24 mouse cellular contexts compared by ENCODE assay signal in the genomic region with DNA sequence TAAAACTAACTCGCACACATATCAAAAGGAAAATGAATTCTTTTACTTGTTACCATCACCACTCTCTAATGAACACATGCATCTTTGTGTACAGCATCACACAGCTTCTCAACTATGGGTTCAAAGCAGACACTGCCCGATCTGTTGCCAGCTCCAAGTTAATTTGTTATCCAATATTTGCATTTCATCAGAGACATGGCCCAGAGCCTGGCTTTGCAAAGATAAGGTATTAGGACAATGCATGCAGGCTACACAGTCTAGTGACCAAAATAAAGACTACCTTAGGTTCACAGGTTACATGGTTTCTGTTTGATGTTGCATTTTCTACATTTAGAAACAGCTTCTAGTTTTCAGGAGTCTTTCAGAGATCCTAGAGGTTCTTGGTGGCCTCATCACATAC.
A peak's percentile ranks its signal among the peaks of the same experiment; 100 is the strongest.
DNase-seq lines count a peak whose midpoint lies in the region; ATAC-seq and TF ChIP-seq lines count a peak whose summit lies in the region.
"Had no signal": no experiment of that assay in that cellular context is flagged by ENCODE, and none has a peak within 500 bp of the region (broad histone marks: within the 10 kb centered on the region; RNA-seq: fewer than 3 reads in every experiment).

No protein-coding gene starts in this region.

- 0 out of 2 replicates have a peak, but pooled peaks cover 4% of the 10 kb centered on the region for H3K9me3 ChIP-seq in liver, embryonic 13.5 days (replicated peaks)
- peaks cover 4% of the 10 kb centered on the region; the same call in 1 of the 2 replicates for H3K9me3 ChIP-seq in liver, postnatal 0 days (ENCODE audit: low read length)
- H3K9me3 ChIP-seq: embryonic facial prominence, embryonic 15.5 days; heart, embryonic 10.5 days had no signal

- WGBS in lung, adult 2 months: 60% methylated on average over 2 of the region's 2 CpGs
- 22% methylated on average over 2 of the region's 2 CpGs for WGBS in liver, adult 2 months
- 45% methylated on average over 2 of the region's 2 CpGs for WGBS in liver, embryonic 13.5 days (ENCODE audit: insufficient replicate concordance)
- 52% methylated on average over 2 of the region's 2 CpGs for WGBS in liver, postnatal 0 days (ENCODE audit: insufficient replicate concordance)

- no peak overlapping the region for H3K4me3 ChIP-seq in lung, adult 2 months (replicated peaks; ENCODE audit: extremely low read depth, low read depth, low read length)
- H3K4me3 ChIP-seq in liver, adult 2 months (ENCODE audit: insufficient read depth, low read depth, low read length): no peak overlapping the region
- no peak overlapping the region for H3K4me3 ChIP-seq in liver, embryonic 13.5 days (replicated peaks)
- no peak overlapping the region for H3K4me3 ChIP-seq in liver, postnatal 0 days (ENCODE audit: low read depth, low read length)
- H3K4me3 ChIP-seq: embryonic facial prominence, embryonic 15.5 days; erythroblast, embryonic 14.5 days; forebrain, embryonic 10.5 days; gastrocnemius, adult 2 months; heart, embryonic 10.5 days had no signal

- H3K36me3 ChIP-seq in liver, adult 2 months (ENCODE audit: control insufficient read depth, insufficient read depth, low read length): no peaks in the 10 kb centered on the region
- no peaks in the 10 kb centered on the region for H3K36me3 ChIP-seq in liver, embryonic 13.5 days
- H3K36me3 ChIP-seq in liver, postnatal 0 days (replicated peaks; ENCODE audit: insufficient read depth, low read length): no peaks in the 10 kb centered on the region
- H3K36me3 ChIP-seq: embryonic facial prominence, embryonic 15.5 days; forebrain, embryonic 10.5 days; heart, embryonic 10.5 days had no signal

- no peaks in the 10 kb centered on the region for H3K79me2 ChIP-seq in liver, adult 2 months (ENCODE audit: control insufficient read depth, insufficient read depth, low read length)

- TF ChIP-seq CTCF in lung, adult 2 months (IDR thresholded peaks at IDR 0.05; ENCODE audit: insufficient read depth, low read length): no peak
- TF ChIP-seq CTCF in liver, adult 2 months (IDR thresholded peaks at IDR 0.05; ENCODE audit: low read depth, low read length): no peak
- TF ChIP-seq CTCF in liver, postnatal 0 days (IDR thresholded peaks at IDR 0.05; ENCODE audit: low read depth): no peak

- no peak overlapping the region for H3K27ac ChIP-seq in liver, adult 2 months (replicated peaks; ENCODE audit: insufficient read depth, low read depth, low read length)
- no peak overlapping the region for H3K27ac ChIP-seq in liver, embryonic 13.5 days
- peak overlapping the region; percentile 41; the same call in 1 of the 2 replicates for H3K27ac ChIP-seq in liver, postnatal 0 days (ENCODE audit: low read depth)
- H3K27ac ChIP-seq: embryonic facial prominence, embryonic 15.5 days; forebrain, embryonic 10.5 days; gastrocnemius, adult 2 months; heart, embryonic 10.5 days; hindbrain, embryonic 14.5 days had no signal

- TF ChIP-seq POLR2A in lung, adult 2 months (IDR thresholded peaks at IDR 0.05; ENCODE audit: borderline replicate concordance, extremely low read depth, low read depth, low read length): no peak
- no peak for TF ChIP-seq POLR2A in liver, adult 2 months (IDR thresholded peaks at IDR 0.05; ENCODE audit: extremely low read depth, insufficient read depth, low read length)

- TF ChIP-seq EP300 in liver, postnatal 0 days (IDR thresholded peaks at IDR 0.05; ENCODE audit: low read depth): no peak

- H3K4me1 ChIP-seq in lung, adult 2 months (ENCODE audit: control insufficient read depth, insufficient read depth, low read length): no peaks in the 10 kb centered on the region
- H3K4me1 ChIP-seq in liver, adult 2 months (ENCODE audit: control insufficient read depth, insufficient read depth, low read length): peaks cover 8% of the 10 kb centered on the region; the same call in 1 of the 2 replicates
- H3K4me1 ChIP-seq in liver, embryonic 13.5 days (replicated peaks): no peaks in the 10 kb centered on the region
- 0 out of 2 replicates have a peak, but pooled peaks cover 8% of the 10 kb centered on the region for H3K4me1 ChIP-seq in liver, postnatal 0 days (ENCODE audit: insufficient read depth)
- H3K4me1 ChIP-seq: embryonic facial prominence, embryonic 15.5 days; forebrain, embryonic 10.5 days; heart, embryonic 10.5 days had no signal

- DNase-seq in lung, postnatal 14 days: peak; percentile 4
- no peak for DNase-seq in lung, adult 2 months
- peak; percentile 93 for DNase-seq in liver, adult 2 months (ENCODE audit: extremely low read depth, low read depth, low spot score)
- DNase-seq in liver, embryonic 13.5 days: no peak
- peak; percentile 43 for DNase-seq in liver, postnatal 0 days
- no peak for DNase-seq in kidney, postnatal 10 days
- DNase-seq in adrenal gland, adult 8-10 months: no peak
- DNase-seq: cerebellum, adult 11 months; cerebellum, adult 8-10 months; cerebellum, postnatal 14 days; embryo, embryonic 11 days; gastrocnemius, adult 2 months; gastrocnemius, postnatal 36 days; heart, adult 18-20 months; heart, postnatal 10 days had no signal

- no peak overlapping the region for H3K4me2 ChIP-seq in liver, embryonic 13.5 days
- H3K4me2 ChIP-seq in liver, postnatal 0 days (ENCODE audit: low read depth, low read length): no peak overlapping the region
- H3K4me2 ChIP-seq: embryonic facial prominence, embryonic 15.5 days; hindbrain, embryonic 14.5 days had no signal

- ATAC-seq in liver, embryonic 13.5 days (ENCODE audit: low read depth): peak; percentile 76
- peak; percentile 82 for ATAC-seq in liver, postnatal 0 days
- ATAC-seq: activated CD4-positive, CD25-positive, alpha-beta regulatory T cell, adult 4 months; forebrain, embryonic 14.5 days; Patski had no signal

- no peaks in the 10 kb centered on the region for H3K27me3 ChIP-seq in liver, adult 2 months (ENCODE audit: control insufficient read depth, insufficient read depth, low read length)
- H3K27me3 ChIP-seq in liver, embryonic 13.5 days: no peaks in the 10 kb centered on the region
- no peaks in the 10 kb centered on the region for H3K27me3 ChIP-seq in liver, postnatal 0 days (ENCODE audit: insufficient read depth, low read length)
- H3K27me3 ChIP-seq: CH12.LX; embryonic facial prominence, embryonic 15.5 days; Patski had no signal

- no peak overlapping the region for H3K9ac ChIP-seq in liver, adult 2 months (ENCODE audit: low read depth, low read length)
- H3K9ac ChIP-seq in liver, embryonic 13.5 days: no peak overlapping the region
- no peak overlapping the region for H3K9ac ChIP-seq in liver, postnatal 0 days (replicated peaks)
- H3K9ac ChIP-seq: embryonic facial prominence, embryonic 15.5 days; hindbrain, embryonic 14.5 days had no signal

Comparison
In these comparisons a context has a peak if more than half of its experiments do, and no peak if none do; other contexts are left out.
1. DNase-seq: peak in lung, postnatal 14 days (single experiment), liver, adult 2 months (single experiment) and liver, postnatal 0 days (single experiment); none in lung, adult 2 months (single experiment), liver, embryonic 13.5 days (single experiment), kidney, postnatal 10 days (single experiment) and adrenal gland, adult 8-10 months (single experiment).